Mouse (Mus musculus) MEL (cell line): ENCODE measurements at regions not wholly inside any gene's neighbourhood (a gene's known extent, or its start where the extent isn't known, plus 50 kb on each side); places are given as distances from the start of the nearest gene placed in this dataset.

Experiments
- CTCF ChIP-seq, 3 experiments: IDR thresholded peaks in 2 of 3; conservative IDR thresholded peaks in 1 of 3; 2 replicates each; pipeline ENCODE4 v1.5.1; 2011 to 2012; ENCODE audit warnings: low read length in 3 of 3, low read depth in 2 of 3, mild to moderate bottlenecking in 2 of 3, improper control_type of control experiment in 1 of 3, inconsistent platforms in 1 of 3, mixed read lengths in 1 of 3, moderate library complexity in 1 of 3; ENCODE audit not compliant: control insufficient read depth in 1 of 3, insufficient read depth in 1 of 3, poor library complexity in 1 of 3, severe bottlenecking in 1 of 3
- HCFC1 ChIP-seq: IDR thresholded peaks from 2 replicates; pipeline ENCODE4 v1.6.1; 2012; ENCODE audit warnings: low read depth, mild to moderate bottlenecking, inconsistent platforms, low read length, improper control_type of control experiment, moderate library complexity
- JUND ChIP-seq: IDR thresholded peaks from 2 replicates; pipeline ENCODE4 v1.6.1; 2011; ENCODE audit warnings: low read depth, mild to moderate bottlenecking, improper control_type of control experiment, low read length
- MAFK ChIP-seq: IDR thresholded peaks from 2 replicates; pipeline ENCODE4 v1.6.1; 2011; ENCODE audit warnings: low read depth, mild to moderate bottlenecking, low read length, improper control_type of control experiment, borderline replicate concordance
- MAX ChIP-seq: IDR thresholded peaks from 2 replicates; pipeline ENCODE4 v1.6.1; 2011; ENCODE audit warnings: low read length, improper control_type of control experiment
- POLR2A ChIP-seq, 2 experiments: IDR thresholded peaks; 2 replicates each; pipeline ENCODE4 v1.6.1; 2011 to 2012; ENCODE audit warnings: low read length in 2 of 2, mild to moderate bottlenecking in 2 of 2, control low read depth in 1 of 2, improper control_type of control experiment in 1 of 2, low read depth in 1 of 2, moderate library complexity in 1 of 2; ENCODE audit not compliant: control insufficient read depth in 1 of 2, insufficient read depth in 1 of 2, poor library complexity in 1 of 2
- SMC3 ChIP-seq: IDR thresholded peaks from 2 replicates; pipeline ENCODE4 v1.6.1; 2011; ENCODE audit warnings: low read depth, low read length, improper control_type of control experiment

DNA sequence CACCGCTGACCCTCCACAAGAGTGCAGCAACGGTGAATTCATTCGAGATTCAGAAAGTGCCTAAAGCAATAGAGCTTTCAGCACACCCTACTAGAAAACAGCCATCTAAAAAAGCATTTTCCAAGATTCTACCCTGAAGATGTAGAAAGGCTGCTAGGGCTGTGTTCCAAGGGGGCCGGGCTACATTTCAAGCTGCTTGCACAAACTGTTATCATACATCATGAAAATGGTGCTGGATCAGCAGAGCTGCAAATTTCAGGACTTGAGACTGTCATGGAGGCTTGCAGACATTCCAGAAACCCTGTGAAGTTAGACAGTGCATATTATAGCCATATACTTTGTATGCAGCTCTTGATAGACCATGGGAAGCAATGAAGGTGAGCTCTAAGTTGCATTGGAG, 479.9 kb downstream of the Plxdc2 start:
- no peak for TF ChIP-seq HCFC1
- no peak for TF ChIP-seq POLR2A (IDR thresholded peaks at IDR 0.05; ENCODE audit: control insufficient read depth in 1 of 2, insufficient read depth in 1 of 2, low read depth in 1 of 2, low read length in 2 of 2, poor library complexity in 1 of 2)
- TF ChIP-seq MAFK = no peak
- TF ChIP-seq MAX = no peak
- TF ChIP-seq CTCF (IDR thresholded peaks at IDR 0.05 in 2 of 3, conservative IDR thresholded peaks at IDR 0.05 in 1 of 3; ENCODE audit: control insufficient read depth in 1 of 3, insufficient read depth in 1 of 3, low read depth in 2 of 3, low read length in 3 of 3, poor library complexity in 1 of 3, severe bottlenecking in 1 of 3) = no peak
- TF ChIP-seq JUND = no peak
- no peak for TF ChIP-seq SMC3
